Mouse (Mus musculus) liver, postnatal 0 days (tissue): ENCODE data around the gene Gm20850. TPM values are rescaled to one million over a fixed set of nuclear protein-coding genes. Genes with fewer than 3 reads are reported as not detected.
"Not testable (repeated sequence)": the region's sequence is repeated elsewhere in the genome, so short reads cannot be mapped to it uniquely, and the experiment has no call there.

Experiments
- ATAC-seq: fragments of 200-750 bp; cut with Nextera tagmentation; 2 replicates; pipeline ENCODE4 v1.8.0; 2017; ENCODE audit warnings: mild to moderate bottlenecking, moderate library complexity
- DNase-seq: peaks from one replicate; pipeline ENCODE4 v3.0.0-alpha.2; 2016
- H3K27ac ChIP-seq: fragments of 300-500 bp; sonication (generic); 2 replicates; pipeline ENCODE4 v1.5.1; 2014; ENCODE audit warnings: antibody characterized with exemption, moderate library complexity, mild to moderate bottlenecking, low read depth
- H3K27me3 ChIP-seq: fragments of 300-500 bp; sonication (generic); 2 replicates; pipeline ENCODE4 v1.6.1; 2014; ENCODE audit warnings: low read length, control low read depth, mixed read lengths; ENCODE audit not compliant: insufficient read depth
- H3K36me3 ChIP-seq: fragments of 300-500 bp; sonication (generic); replicated peaks from 2 replicates; pipeline ENCODE4 v1.6.1; 2014; ENCODE audit warnings: mild to moderate bottlenecking, control low read depth, low read length, moderate library complexity, mixed read lengths; ENCODE audit not compliant: insufficient read depth
- H3K4me1 ChIP-seq: fragments of 300-500 bp; sonication (generic); 2 replicates; pipeline ENCODE4 v1.6.1; 2014; ENCODE audit warnings: antibody characterized with exemption, mild to moderate bottlenecking, control low read depth; ENCODE audit not compliant: insufficient read depth
- H3K4me2 ChIP-seq: fragments of 300-500 bp; sonication (generic); 2 replicates; pipeline ENCODE4 v1.6.1; 2014; ENCODE audit warnings: low read depth, mild to moderate bottlenecking, low read length, moderate library complexity, mixed read lengths
- H3K4me3 ChIP-seq: fragments of 300-500 bp; sonication (generic); 2 replicates; pipeline ENCODE4 v1.5.1; 2014; ENCODE audit warnings: low read depth, low read length
- H3K9ac ChIP-seq: fragments of 300-500 bp; sonication (generic); replicated peaks from 2 replicates; pipeline ENCODE4 v1.6.1; 2014; ENCODE audit warnings: mild to moderate bottlenecking, moderate library complexity
- H3K9me3 ChIP-seq: fragments of 300-500 bp; sonication (generic); 2 replicates; pipeline ENCODE4 v1.6.1; 2016; ENCODE audit warnings: mild to moderate bottlenecking, control low read depth, low read length, mixed read lengths
- WGBS: fragments of 180-500 bp; shearing (Covaris S2); extraction: QIAGEN DNeasy Blood & Tissue Kit; methylation state at CpG from one replicate; pipeline ENCODE4 v1.1.7; 2014; ENCODE audit not compliant: insufficient replicate concordance; 5-methylcytosine and 5-hydroxymethylcytosine counted together
- polyA plus RNA-seq: library from polyadenylated mRNA; unstranded; fragments of >200 nt; fragmentation: Nextera tagmentation; extraction: Ambion mirVana; gene quantifications from 2 replicates; pipeline ENCODE4 v1.2.1, GENCODE M21; 2015

Gene Gm20850
- polyA plus RNA-seq, result not detected in 2 replicates

GRCm38 (mm10) chrY:75715022-75715421, at the start of gene Gm20850:
TSS of gene Gm20850 (plus strand) at chrY:75715322.
- H3K4me3 ChIP-seq, H3K27ac ChIP-seq, H3K36me3 ChIP-seq, H3K9ac ChIP-seq, ATAC-seq, H3K9me3 ChIP-seq, DNase-seq, H3K27me3 ChIP-seq, H3K4me1 ChIP-seq, H3K4me2 ChIP-seq: not testable (repeated sequence)
- no CpG with 5 or more reads among the region's 6 CpGs for WGBS
